ENCODE assay signal across 8 mouse cellular contexts in the genomic region with DNA sequence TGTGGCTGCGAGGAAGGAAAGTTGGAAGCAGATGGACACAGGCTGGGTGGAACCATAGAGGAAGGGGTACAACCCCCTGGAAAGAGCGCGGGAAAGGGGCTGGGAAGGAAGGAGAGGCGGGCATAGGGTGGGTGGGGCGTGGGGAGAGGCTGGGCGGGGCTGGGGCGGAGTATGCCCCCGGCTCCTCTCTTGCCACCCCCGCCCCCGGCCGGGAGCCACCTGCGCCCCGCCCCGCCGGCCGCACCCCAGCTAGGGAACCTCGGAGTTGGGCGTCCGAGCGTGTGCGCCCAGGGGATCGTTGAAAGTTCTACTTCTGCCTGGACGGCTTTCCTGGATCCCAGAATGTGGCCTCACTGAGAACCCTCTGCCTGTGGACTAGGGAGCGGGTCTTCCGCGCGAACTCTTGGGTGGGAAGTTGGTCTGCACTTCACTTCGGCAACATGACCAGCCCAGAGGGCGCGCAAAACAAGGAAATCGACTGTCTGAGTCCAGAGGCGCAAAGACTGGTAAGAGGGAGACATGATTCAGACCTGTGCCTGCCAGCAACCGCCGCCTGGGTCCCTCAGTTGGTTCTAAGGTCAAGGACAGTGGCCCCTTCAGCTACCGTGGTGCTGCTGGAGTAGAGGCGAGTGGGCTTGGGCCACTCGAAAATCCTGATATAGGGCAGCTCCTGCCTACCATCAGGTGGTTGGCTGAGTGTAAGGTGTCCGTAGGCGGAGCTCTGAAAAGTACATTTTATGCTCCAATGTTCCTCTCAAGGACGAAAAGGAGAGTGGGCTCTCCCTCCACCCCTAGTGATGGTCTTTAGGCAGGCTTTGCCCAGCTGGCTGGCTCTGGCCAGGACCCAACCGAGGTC. TPM values are rescaled to one million over a fixed set of nuclear protein-coding genes. Genes with fewer than 3 reads are reported as not detected.
DNase-seq lines count a peak whose midpoint lies in the region; ATAC-seq and TF ChIP-seq lines count a peak whose summit lies in the region.

No protein-coding gene starts in this region.

- ATAC-seq in granulocyte monocyte progenitor cell, adult 5-6 weeks (replicated peaks; ENCODE audit: poor library complexity, severe bottlenecking) = peak; percentile 16
- ATAC-seq in intestine, postnatal 0 days = peak; percentile 88
- peak; percentile 73 for ATAC-seq in lung, embryonic 14.5 days (ENCODE audit: insufficient read depth)
- ATAC-seq in frontal cortex, adult (ENCODE audit: low TSS enrichment) = no peak

- peak overlapping the region; percentile 83 for H3K4me2 ChIP-seq in intestine, postnatal 0 days (replicated peaks; ENCODE audit: low read depth)
- H3K4me2 ChIP-seq in lung, embryonic 14.5 days = peak overlapping the region; percentile 93

- no peak for TF ChIP-seq CTCF in E14TG2a.4 (conservative IDR thresholded peaks at IDR 0.05; ENCODE audit: low read length)
- no peak for TF ChIP-seq CTCF in brain, embryonic 14.5 days (IDR thresholded peaks at IDR 0.05; ENCODE audit: borderline replicate concordance, extremely low read depth, insufficient read depth, insufficient read length)
- TF ChIP-seq CTCF in intestine, postnatal 0 days (IDR thresholded peaks at IDR 0.05; ENCODE audit: low read depth) = no peak; the same call in 1 of the 2 replicates
- no peak for TF ChIP-seq CTCF in lung, embryonic 14.5 days (IDR thresholded peaks at IDR 0.05; ENCODE audit: low read depth)

- H3K9ac ChIP-seq in intestine, postnatal 0 days (ENCODE audit: low read depth, low read length) = peak overlapping the region; percentile 75
- H3K9ac ChIP-seq in lung, embryonic 14.5 days = peak overlapping the region; percentile 57

- H3K27ac ChIP-seq in intestine, postnatal 0 days (ENCODE audit: low read depth, low read length) = peak overlapping the region; percentile 93
- H3K27ac ChIP-seq in lung, embryonic 14.5 days (ENCODE audit: low read depth) = peak overlapping the region; percentile 94

- peak; percentile 35 for DNase-seq in brain, embryonic 14.5 days (ENCODE audit: low read depth)
- DNase-seq in lung, embryonic 14.5 days = peak; percentile 74
- DNase-seq in ovary, adult 18-20 months (ENCODE audit: low spot score) = peak; percentile 50
- no peak for DNase-seq in cerebellum, postnatal 4 days (ENCODE audit: low spot score in 2 of 2)

- TF ChIP-seq POLR2A in brain, embryonic 14.5 days (IDR thresholded peaks at IDR 0.05; ENCODE audit: borderline replicate concordance, extremely low read depth, insufficient read depth, insufficient read length, poor library complexity, severe bottlenecking) = no peak

- peak overlapping the region; percentile 82 for H3K4me3 ChIP-seq in E14TG2a.4 (replicated peaks; ENCODE audit: low read length)
- H3K4me3 ChIP-seq in intestine, postnatal 0 days (ENCODE audit: low read depth, low read length) = peak overlapping the region; percentile 62
- H3K4me3 ChIP-seq in lung, embryonic 14.5 days (ENCODE audit: low read depth, low read length) = peak overlapping the region; percentile 54

- H3K36me3 ChIP-seq in E14TG2a.4 (ENCODE audit: insufficient read depth, low read length) = no peaks in the 10 kb centered on the region
- H3K36me3 ChIP-seq in intestine, postnatal 0 days (ENCODE audit: control insufficient read depth, insufficient read depth) = no peaks in the 10 kb centered on the region
- no peaks in the 10 kb centered on the region for H3K36me3 ChIP-seq in lung, embryonic 14.5 days (ENCODE audit: insufficient read depth)

- H3K4me1 ChIP-seq in E14TG2a.4 (replicated peaks; ENCODE audit: low read depth, low read length) = peaks cover 40% of the 10 kb centered on the region
- peaks cover 22% of the 10 kb centered on the region for H3K4me1 ChIP-seq in intestine, postnatal 0 days (replicated peaks; ENCODE audit: control insufficient read depth, insufficient read depth, low read length)
- peaks cover 21% of the 10 kb centered on the region for H3K4me1 ChIP-seq in lung, embryonic 14.5 days (ENCODE audit: insufficient read depth)

- H3K9me3 ChIP-seq in E14TG2a.4 (ENCODE audit: low read length) = no peaks in the 10 kb centered on the region
- H3K9me3 ChIP-seq in intestine, postnatal 0 days (ENCODE audit: control insufficient read depth) = no peaks in the 10 kb centered on the region
- no peaks in the 10 kb centered on the region for H3K9me3 ChIP-seq in lung, embryonic 14.5 days (ENCODE audit: low read depth, low read length)

- 2% methylated on average over 31 of the region's 41 CpGs for WGBS in intestine, postnatal 0 days
- 2% methylated on average over 41 of the region's 41 CpGs for WGBS in lung, embryonic 14.5 days

- peaks cover 35% of the 10 kb centered on the region for H3K27me3 ChIP-seq in E14TG2a.4 (ENCODE audit: insufficient read depth, low read length)
- no peaks in the 10 kb centered on the region for H3K27me3 ChIP-seq in intestine, postnatal 0 days (replicated peaks; ENCODE audit: control insufficient read depth, insufficient read depth, low read length)
- no peaks in the 10 kb centered on the region for H3K27me3 ChIP-seq in lung, embryonic 14.5 days (ENCODE audit: insufficient read depth, low read length)

RNA-seq across cellular contexts. Expression of gene Lrrfip1, which starts 54.9 kb away (rescaled TPM):
- 26.0 and 31.7 TPM in 2 replicates for polyA plus RNA-seq in brain, embryonic 14.5 days (2012; rRNA removed)
- 61.3 and 114 TPM in 2 replicates for total RNA-seq in granulocyte monocyte progenitor cell, adult 5-6 weeks (2014; fragmentation: Nextera tagmentation)
- 121 and 131 TPM in 2 replicates for total RNA-seq in granulocyte monocyte progenitor cell, adult 5-6 weeks (2017)
- polyA plus RNA-seq in intestine, postnatal 0 days (2015; fragmentation: Nextera tagmentation; extraction: Ambion mirVana) = 79.2 and 85.3 TPM in 2 replicates
- 47.1 and 49.4 TPM in 2 replicates for polyA plus RNA-seq in lung, embryonic 14.5 days (2014; fragmentation: Nextera tagmentation; extraction: Ambion mirVana)

Comparison
In these comparisons a context has a peak if more than half of its experiments do, and no peak if none do; other contexts are left out.
1. DNase-seq: peak in brain, embryonic 14.5 days (single experiment), lung, embryonic 14.5 days (single experiment) and ovary, adult 18-20 months (single experiment); none in cerebellum, postnatal 4 days (0 of 2).
2. Peak in every context shown above with its lines, with median percentiles within 50 percentile points of each other: H3K4me3 ChIP-seq.